In the genomic region with DNA sequence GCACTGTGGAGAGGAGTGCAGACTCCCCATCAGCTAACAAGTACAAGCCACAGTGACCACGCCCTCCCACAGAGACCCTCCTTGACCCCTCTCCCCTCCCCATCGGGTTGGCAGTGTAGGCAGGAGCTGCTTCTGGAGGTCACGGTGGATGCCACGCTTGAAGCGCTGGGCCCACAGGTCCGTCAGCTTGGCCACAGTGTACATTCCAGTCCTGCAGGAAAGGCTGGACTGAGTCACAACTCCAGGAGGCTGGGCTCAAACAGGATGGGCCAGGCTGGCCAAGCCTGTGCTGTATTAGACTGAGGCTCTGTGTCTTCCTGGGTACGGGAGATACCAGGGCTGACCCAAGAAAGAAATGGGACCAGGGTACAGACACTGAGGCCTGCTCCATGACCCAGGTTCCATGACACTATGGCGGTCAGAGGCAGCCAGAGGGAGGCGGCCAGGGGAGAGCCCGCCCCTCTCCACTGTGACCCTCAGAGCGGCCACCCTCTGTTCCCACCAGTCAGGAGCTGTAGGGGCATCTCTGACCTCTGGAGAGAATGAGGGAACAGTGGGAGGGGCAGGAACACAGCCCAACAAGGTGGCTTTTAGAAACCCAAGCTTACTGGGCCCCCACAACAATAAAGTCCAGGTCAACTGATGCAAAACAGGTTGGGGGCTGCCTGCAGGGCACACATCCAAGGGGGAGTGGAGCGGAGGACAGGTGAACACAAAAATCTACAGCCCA, we compare ENCODE assay signal across 9 mouse cellular contexts. TPM values are rescaled to one million over a fixed set of nuclear protein-coding genes. Genes with fewer than 3 reads are reported as not detected.
DNase-seq lines count a peak whose midpoint lies in the region; ATAC-seq lines count a peak whose summit lies in the region.
"Had no signal": no experiment of that assay in that cellular context is flagged by ENCODE, and none has a peak within 500 bp of the region (broad histone marks: within the 10 kb centered on the region; RNA-seq: fewer than 3 reads in every experiment).

No protein-coding gene starts in this region.

- no peaks in the 10 kb centered on the region for H3K36me3 ChIP-seq in kidney, embryonic 16.5 days (ENCODE audit: insufficient read depth, low read length)
- H3K36me3 ChIP-seq in embryonic facial prominence, embryonic 10.5 days (replicated peaks), result no peaks in the 10 kb centered on the region
- no peaks in the 10 kb centered on the region for H3K36me3 ChIP-seq in hindbrain, embryonic 11.5 days (ENCODE audit: control insufficient read depth, insufficient read depth, low read length)
- no peaks in the 10 kb centered on the region for H3K36me3 ChIP-seq in midbrain, embryonic 15.5 days (replicated peaks)

- ATAC-seq in kidney, embryonic 16.5 days (ENCODE audit: low FRiP score, low TSS enrichment), result no peak
- no peak for ATAC-seq in hindbrain, embryonic 11.5 days (ENCODE audit: low FRiP score)
- no peak for ATAC-seq in midbrain, embryonic 15.5 days (replicated peaks)

- peaks cover 3% of the 10 kb centered on the region; the same call in 1 of the 2 replicates for H3K27me3 ChIP-seq in kidney, embryonic 16.5 days (ENCODE audit: insufficient read depth, low read length)
- H3K27me3 ChIP-seq in embryonic facial prominence, embryonic 10.5 days (replicated peaks; ENCODE audit: low read depth, poor library complexity, severe bottlenecking), result peaks cover 62% of the 10 kb centered on the region
- peaks cover 12% of the 10 kb centered on the region for H3K27me3 ChIP-seq in hindbrain, embryonic 11.5 days (ENCODE audit: control insufficient read depth, insufficient read depth, low read length)
- peaks cover 14% of the 10 kb centered on the region for H3K27me3 ChIP-seq in midbrain, embryonic 15.5 days (replicated peaks)

- H3K4me2 ChIP-seq in kidney, embryonic 16.5 days (replicated peaks; ENCODE audit: low read depth, low read length), result peak overlapping the region; percentile 78
- peak overlapping the region; percentile 79 for H3K4me2 ChIP-seq in hindbrain, embryonic 11.5 days (replicated peaks; ENCODE audit: low read depth, low read length)
- H3K4me2 ChIP-seq in midbrain, embryonic 15.5 days, result peak overlapping the region; percentile 71

- 0 out of 2 replicates have a peak overlapping the region, but pooled peaks have one; percentile 44 for H3K9ac ChIP-seq in kidney, embryonic 16.5 days (replicated peaks; ENCODE audit: low read length)
- H3K9ac ChIP-seq in hindbrain, embryonic 11.5 days (ENCODE audit: low read depth, low read length), result no peak overlapping the region
- no peak overlapping the region for H3K9ac ChIP-seq in midbrain, embryonic 15.5 days

- H3K4me3 ChIP-seq in kidney, embryonic 16.5 days (ENCODE audit: low read length), result no peak overlapping the region
- H3K4me3 ChIP-seq in embryonic facial prominence, embryonic 10.5 days, result peak overlapping the region; percentile 72
- peak overlapping the region; percentile 58; the same call in 1 of the 2 replicates for H3K4me3 ChIP-seq in hindbrain, embryonic 11.5 days (ENCODE audit: low read depth, low read length)
- H3K4me3 ChIP-seq in midbrain, embryonic 15.5 days, result peak overlapping the region; percentile 52

- H3K4me1 ChIP-seq in kidney, embryonic 16.5 days (ENCODE audit: insufficient read depth, low read length), result peaks cover 44% of the 10 kb centered on the region
- peaks cover 83% of the 10 kb centered on the region for H3K4me1 ChIP-seq in embryonic facial prominence, embryonic 10.5 days
- peaks cover 8% of the 10 kb centered on the region for H3K4me1 ChIP-seq in hindbrain, embryonic 11.5 days (replicated peaks; ENCODE audit: control insufficient read depth, insufficient read depth, low read length)
- peaks cover 40% of the 10 kb centered on the region for H3K4me1 ChIP-seq in midbrain, embryonic 15.5 days

- WGBS in kidney, embryonic 16.5 days, result 60% methylated on average over 12 of the region's 12 CpGs
- 53% methylated on average over 12 of the region's 12 CpGs for WGBS in embryonic facial prominence, embryonic 10.5 days
- WGBS in hindbrain, embryonic 11.5 days, result 57% methylated on average over 12 of the region's 12 CpGs
- WGBS in midbrain, embryonic 15.5 days, result 68% methylated on average over 12 of the region's 12 CpGs

- DNase-seq in kidney, adult 18-20 months, result no peak
- no peak for DNase-seq in embryonic facial prominence, embryonic 10.5 days (ENCODE audit: low spot score)
- no peak for DNase-seq in hindbrain, embryonic 11.5 days (ENCODE audit: low spot score)
- no peak for DNase-seq in embryo, embryonic 10.5 days (ENCODE audit: low spot score)
- no peak for DNase-seq in right cerebral cortex, adult 2 months (ENCODE audit: low spot score in 2 of 2)
- no peak for DNase-seq in spleen, postnatal 4 days (ENCODE audit: low spot score in 2 of 2)
- DNase-seq: lung, postnatal 4 days had no signal

- no peak overlapping the region for H3K27ac ChIP-seq in kidney, embryonic 16.5 days (ENCODE audit: low read length)
- no peak overlapping the region; the same call in 1 of the 2 replicates for H3K27ac ChIP-seq in embryonic facial prominence, embryonic 10.5 days (replicated peaks)
- no peak overlapping the region for H3K27ac ChIP-seq in hindbrain, embryonic 11.5 days (ENCODE audit: low read depth, low read length)
- no peak overlapping the region for H3K27ac ChIP-seq in midbrain, embryonic 15.5 days

- no peaks in the 10 kb centered on the region for H3K9me3 ChIP-seq in kidney, embryonic 16.5 days (ENCODE audit: low read length)
- no peaks in the 10 kb centered on the region for H3K9me3 ChIP-seq in embryonic facial prominence, embryonic 10.5 days
- no peaks in the 10 kb centered on the region for H3K9me3 ChIP-seq in hindbrain, embryonic 11.5 days (ENCODE audit: control insufficient read depth, low read length)
- H3K9me3 ChIP-seq in midbrain, embryonic 15.5 days, result no peaks in the 10 kb centered on the region

RNA-seq across cellular contexts. Expression of gene Plcd1, which starts 1.6 kb away (rescaled TPM):
- polyA plus RNA-seq in kidney, embryonic 16.5 days (2015; fragmentation: Nextera tagmentation; extraction: Ambion mirVana), result 25.3 and 26.9 TPM in 2 replicates
- polyA plus RNA-seq in embryonic facial prominence, embryonic 10.5 days (2016; fragmentation: Nextera tagmentation; extraction: Ambion mirVana), result 20.7 and 21.2 TPM in 2 replicates
- polyA plus RNA-seq in hindbrain, embryonic 11.5 days (2014; fragmentation: Nextera tagmentation; extraction: Ambion mirVana), result 27.7 and 28.8 TPM in 2 replicates
- polyA plus RNA-seq in midbrain, embryonic 15.5 days (2015; fragmentation: Nextera tagmentation; extraction: Ambion mirVana), result 15.6 and 16.4 TPM in 2 replicates

RNA-seq across cellular contexts. Expression of gene Dlec1, which starts 10.5 kb away (rescaled TPM):
- 6.1 and 7.7 TPM in 2 replicates for polyA plus RNA-seq in kidney, embryonic 16.5 days (2015; fragmentation: Nextera tagmentation; extraction: Ambion mirVana)
- polyA plus RNA-seq in embryonic facial prominence, embryonic 10.5 days (2016; fragmentation: Nextera tagmentation; extraction: Ambion mirVana), result 1.0 and 1.5 TPM in 2 replicates
- 1.4 and 2.1 TPM in 2 replicates for polyA plus RNA-seq in hindbrain, embryonic 11.5 days (2014; fragmentation: Nextera tagmentation; extraction: Ambion mirVana)
- 0.94 and 1.0 TPM in 2 replicates for polyA plus RNA-seq in midbrain, embryonic 15.5 days (2015; fragmentation: Nextera tagmentation; extraction: Ambion mirVana)

RNA-seq across cellular contexts. Expression of gene Vill, which starts 39.2 kb away (rescaled TPM):
- polyA plus RNA-seq in kidney, embryonic 16.5 days (2015; fragmentation: Nextera tagmentation; extraction: Ambion mirVana), result 53.7 and 56.3 TPM in 2 replicates
- polyA plus RNA-seq in embryonic facial prominence, embryonic 10.5 days (2016; fragmentation: Nextera tagmentation; extraction: Ambion mirVana), result 19.3 and 20.5 TPM in 2 replicates
- 7.5 and 8.8 TPM in 2 replicates for polyA plus RNA-seq in hindbrain, embryonic 11.5 days (2014; fragmentation: Nextera tagmentation; extraction: Ambion mirVana)
- polyA plus RNA-seq in midbrain, embryonic 15.5 days (2015; fragmentation: Nextera tagmentation; extraction: Ambion mirVana), result 3.0 and 3.6 TPM in 2 replicates
